Mouse (Mus musculus) CD4-positive, CD25-positive, alpha-beta regulatory T cell, adult 4 months (primary cell): ENCODE data around the gene Slc1a5. TPM values are rescaled to one million over a fixed set of nuclear protein-coding genes. Genes with fewer than 3 reads are reported as not detected.
A peak's percentile ranks its signal among the peaks of the same experiment; 100 is the strongest.

Experiments
- ATAC-seq: one replicate; pipeline ENCODE4 v1.8.0; 2017
- polyA plus RNA-seq, 2 experiments: library from polyadenylated mRNA; unstranded; fragments of 100-300 nt; shearing (Covaris generic); gene quantifications; one replicate each; pipeline ENCODE4 v1.2.1; 2017

The Slc1a5 gene
- polyA plus RNA-seq, 2 experiments from 2014 or later: 142 to 182 TPM

GRCm38 (mm10) chr7:16821091-16821490 lies 40.0 kb downstream of the Slc1a5 start:
- ATAC-seq: no peak

GRCm38 (mm10) chr7:16821669-16822101 lies 40.5 kb downstream of the Slc1a5 start:
- ATAC-seq: no peak

- ATAC-seq: no peak
These were observed 42.6 kb downstream of the Slc1a5 start for GRCm38 (mm10) chr7:16823734-16824133.

GRCm38 (mm10) chr7:16825785-16826184 lies 44.6 kb downstream of the Slc1a5 start:
- ATAC-seq: peak; percentile 95

GRCm38 (mm10) chr7:16826571-16826970 lies 45.4 kb downstream of the Slc1a5 start:
- no peak for ATAC-seq

GRCm38 (mm10) chr7:16827274-16827673 lies 46.1 kb downstream of the Slc1a5 start:
- ATAC-seq: no peak

- ATAC-seq: no peak
These were observed 49.3 kb downstream of the Slc1a5 start for GRCm38 (mm10) chr7:16830449-16830848.

- ATAC-seq: no peak
These were observed 57.0 kb downstream of the Slc1a5 start for GRCm38 (mm10) chr7:16837916-16838803.

- no peak for ATAC-seq
These were observed 57.8 kb downstream of the Slc1a5 start for GRCm38 (mm10) chr7:16838804-16839426.

- ATAC-seq: no peak
These were observed 58.4 kb downstream of the Slc1a5 start for GRCm38 (mm10) chr7:16839427-16840108.

GRCm38 (mm10) chr7:16840109-16840491 lies 59.0 kb downstream of the Slc1a5 start:
- no peak for ATAC-seq

GRCm38 (mm10) chr7:16841078-16841477 lies 59.9 kb downstream of the Slc1a5 start:
- no peak for ATAC-seq

GRCm38 (mm10) chr7:16841561-16842560 lies 60.7 kb downstream of the Slc1a5 start:
- ATAC-seq: peak; percentile 67

GRCm38 (mm10) chr7:16842645-16843063 lies 61.5 kb downstream of the Slc1a5 start, which contains the start of gene Prkd2:
TSS of gene Prkd2 (plus strand) at chr7:16842902.
- ATAC-seq: peak; percentile 44

GRCm38 (mm10) chr7:16843441-16844171 lies 62.5 kb downstream of the Slc1a5 start:
- ATAC-seq: peak; percentile 4

GRCm38 (mm10) chr7:16844696-16845071 lies 63.5 kb downstream of the Slc1a5 start:
- no peak for ATAC-seq

GRCm38 (mm10) chr7:16845072-16845819 lies 64.1 kb downstream of the Slc1a5 start:
- ATAC-seq: peak; percentile 48

GRCm38 (mm10) chr7:16845820-16846167 lies 64.7 kb downstream of the Slc1a5 start:
- ATAC-seq: no peak

GRCm38 (mm10) chr7:16846775-16847174 lies 65.6 kb downstream of the Slc1a5 start:
- ATAC-seq: no peak

GRCm38 (mm10) chr7:16847507-16847906 lies 66.4 kb downstream of the Slc1a5 start:
- no peak for ATAC-seq
